Mouse (Mus musculus): ENCODE measurements around the gene Slc22a7.

The Slc22a7 gene

GRCm38 (mm10) chr17:46436672-46437366 lies 1.4 kb downstream of the Slc22a7 start:
- peak; percentile 47 for DNase-seq (ENCODE audit: low read depth, low spot score)

GRCm38 (mm10) chr17:46433627-46434026 lies 4.6 kb downstream of the Slc22a7 start:
- peak; percentile 71 for DNase-seq (ENCODE audit: low read depth, low spot score)

- DNase-seq (ENCODE audit: low read depth, low spot score), result peak; percentile 64
These were observed 9.4 kb downstream of the Slc22a7 start, which contains the start of gene Crip3 for GRCm38 (mm10) chr17:46428761-46429414. Gene Crip3 (plus strand): TSS chr17:46428926.

GRCm38 (mm10) chr17:46426496-46426895 lies 11.8 kb downstream of the Slc22a7 start:
- DNase-seq (ENCODE audit: low read depth, low spot score), result no peak

GRCm38 (mm10) chr17:46419717-46420116 lies 18.5 kb downstream of the Slc22a7 start:
- peak; percentile 41 for DNase-seq (ENCODE audit: low read depth, low spot score)

GRCm38 (mm10) chr17:46418628-46419027 lies 19.6 kb downstream of the Slc22a7 start:
- DNase-seq (ENCODE audit: low read depth, low spot score), result no peak

- DNase-seq (ENCODE audit: low read depth, low spot score), result peak; percentile 24
These were observed 29.8 kb downstream of the Slc22a7 start for GRCm38 (mm10) chr17:46408478-46408877.

GRCm38 (mm10) chr17:46394631-46395030 lies 43.6 kb downstream of the Slc22a7 start:
- no peak for DNase-seq (ENCODE audit: low read depth, low spot score)

- DNase-seq (ENCODE audit: low read depth, low spot score), result peak; percentile 57
These were observed 45.2 kb downstream of the Slc22a7 start for GRCm38 (mm10) chr17:46393012-46393411.

GRCm38 (mm10) chr17:46388200-46388599 lies 50.1 kb downstream of the Slc22a7 start:
- DNase-seq (ENCODE audit: low read depth, low spot score), result no peak

- peak; percentile 34 for DNase-seq (ENCODE audit: low read depth, low spot score)
These were observed 54.0 kb downstream of the Slc22a7 start for GRCm38 (mm10) chr17:46384061-46384801.

- DNase-seq (ENCODE audit: low read depth, low spot score), result peak; percentile 99
These were observed 54.8 kb downstream of the Slc22a7 start, which contains the start of gene Zfp318 for GRCm38 (mm10) chr17:46383294-46384060. Gene Zfp318 (plus strand): TSS chr17:46383731.

Measured in ZHBTc4 (cell line).